Mouse (Mus musculus): ENCODE measurements around the gene Trip12. TPM values are rescaled to one million over a fixed set of nuclear protein-coding genes. Genes with fewer than 3 reads are reported as not detected.
A peak's percentile ranks its signal among the peaks of the same experiment; 100 is the strongest.

The Trip12 gene
- polyA plus RNA-seq, 1 experiment from 2014 or later: 83.1 TPM

DNA sequence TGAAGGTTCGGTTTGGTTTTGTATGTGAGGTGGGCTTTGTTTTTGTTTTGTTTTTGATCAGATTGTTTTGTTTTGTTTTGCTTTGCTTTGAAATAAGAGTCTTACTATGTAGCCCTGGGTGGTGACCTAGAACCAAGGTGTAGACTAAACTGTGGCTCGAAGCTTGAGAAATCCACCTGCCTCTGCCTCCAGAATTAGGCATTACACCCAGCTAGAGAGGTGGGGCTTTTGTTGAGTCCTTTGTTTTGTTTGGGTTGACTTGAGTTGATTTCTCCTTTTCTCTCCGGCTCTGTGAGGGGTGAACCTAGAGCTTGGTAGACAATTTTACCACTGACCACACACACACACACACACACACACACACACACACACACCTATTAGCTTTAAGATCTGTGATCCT, 745 bp upstream of the Trip12 start:
- Histone ChIP-seq H3K4me2 (peak overlapping the region; percentile 72), H3K4me3 (replicated peaks) (peak overlapping the region; percentile 91), H3K27ac (no peak overlapping the region), H3K27me3 (no peaks in the 10 kb centered on the region), H3K36me3 (no peaks in the 10 kb centered on the region), H3K9me3 (no peaks in the 10 kb centered on the region), H3K9ac (replicated peaks) (no peak overlapping the region), H3K4me1 (replicated peaks) (peaks cover 6% of the 10 kb centered on the region)
- ATAC-seq (ENCODE audit: insufficient number of reproducible peaks, insufficient read depth, low FRiP score, low TSS enrichment, low read depth): no peak
- 73% methylated on average over 3 of the region's 3 CpGs for WGBS

DNA sequence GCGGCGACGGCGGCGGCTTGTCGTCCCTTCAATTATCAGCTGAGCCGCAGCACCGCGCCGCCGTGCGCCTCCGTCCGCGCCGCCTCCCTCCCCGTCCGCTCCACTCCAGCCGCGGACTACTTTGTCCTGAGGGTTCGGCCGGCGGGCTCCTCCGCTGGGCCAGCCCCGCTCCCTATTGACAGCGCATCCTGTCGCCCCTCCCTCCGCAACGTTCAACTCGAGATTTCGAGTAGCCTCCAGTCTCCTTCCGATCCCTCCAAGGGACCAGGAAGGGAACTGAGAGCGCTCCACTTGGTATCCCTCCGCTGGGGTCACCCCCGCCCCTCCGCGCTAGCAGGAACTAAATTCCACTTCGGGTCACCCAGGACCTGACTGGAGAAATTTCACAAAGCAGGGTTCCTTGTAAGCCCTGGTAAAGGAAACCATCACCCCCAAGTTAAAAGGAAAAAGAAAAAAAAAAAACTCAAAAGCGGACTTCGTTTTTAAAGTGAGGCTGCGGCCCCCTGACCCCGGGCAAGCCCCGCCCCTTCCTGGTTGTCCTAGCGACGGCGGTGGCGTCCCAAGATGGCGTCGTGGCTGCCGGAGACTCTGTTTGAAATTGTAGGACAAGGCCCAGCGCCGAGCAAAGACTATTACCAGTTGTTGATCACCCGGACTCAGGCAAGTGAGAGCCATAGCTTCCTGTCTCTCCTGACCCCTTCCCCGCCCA, 853 bp downstream of the Trip12 start, which contains the start of gene Fbxo36:
Fbxo36 (plus strand) TSS at position 533 of the 709 bp plus-strand sequence.
- peak within 1 kb of the TSS; percentile 72 for H3K4me2 ChIP-seq
- peak within 1 kb of the TSS; percentile 91 for H3K4me3 ChIP-seq (replicated peaks)
- H3K4me1 ChIP-seq (replicated peaks): peaks cover 6% of the 10 kb centered on the region
- peak within 1 kb of the TSS; percentile 94 for H3K9ac ChIP-seq (replicated peaks)
- H3K27me3 ChIP-seq: no peaks in the 10 kb centered on the region
- WGBS: 1% methylated on average over 53 of the region's 54 CpGs
- ATAC-seq (ENCODE audit: insufficient number of reproducible peaks, insufficient read depth, low FRiP score, low TSS enrichment, low read depth): peak; percentile 90
- H3K27ac ChIP-seq: peak within 1 kb of the TSS; percentile 97
- H3K36me3 ChIP-seq: no peaks in the 10 kb centered on the region
- no peaks in the 10 kb centered on the region for H3K9me3 ChIP-seq

DNA sequence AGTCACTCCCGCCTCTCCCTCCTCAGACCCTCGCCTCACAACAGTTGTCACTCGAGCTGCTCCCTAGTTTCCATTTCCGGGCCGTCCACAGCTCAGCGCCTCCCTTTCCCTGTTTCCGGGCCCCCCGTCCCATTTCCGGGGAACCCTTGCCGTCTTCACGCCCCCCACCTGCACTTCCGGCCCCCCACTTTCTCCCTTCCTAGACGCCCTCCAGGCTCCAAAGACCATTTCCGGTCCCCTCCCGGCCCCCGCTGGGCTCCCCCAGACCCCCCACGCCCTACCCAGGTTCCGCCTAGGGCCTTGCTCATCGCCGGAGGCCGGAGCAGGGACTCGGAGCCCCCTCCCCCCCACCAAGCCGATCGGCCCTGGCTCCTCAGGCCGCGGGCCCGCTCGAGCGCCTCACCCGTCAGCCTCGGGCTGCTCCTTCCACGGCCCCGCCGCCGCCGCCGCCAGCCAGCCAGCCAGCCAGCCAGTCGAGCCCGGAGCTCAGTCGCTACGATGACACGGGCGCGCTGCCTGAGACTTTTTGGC, 1.6 kb downstream of the Trip12 start:
- Histone ChIP-seq H3K4me3 (replicated peaks) (peak overlapping the region; percentile 91), H3K36me3 (peaks cover 3% of the 10 kb centered on the region; the same call in 1 of the 2 replicates), H3K4me1 (replicated peaks) (peaks cover 6% of the 10 kb centered on the region), H3K27ac (peak overlapping the region; percentile 97), H3K27me3 (no peaks in the 10 kb centered on the region), H3K9ac (replicated peaks) (peak overlapping the region; percentile 94), H3K9me3 (no peaks in the 10 kb centered on the region), H3K4me2 (peak overlapping the region; percentile 72)
- ATAC-seq (ENCODE audit: insufficient number of reproducible peaks, insufficient read depth, low FRiP score, low TSS enrichment, low read depth): peak; percentile 54; the same call in 1 of the 2 replicates
- under 1% methylated on average over 42 of the region's 44 CpGs for WGBS

GRCm38 (mm10) chr1:84838156-84838555, 2.2 kb downstream of the Trip12 start:
- ATAC-seq (ENCODE audit: insufficient number of reproducible peaks, insufficient read depth, low FRiP score, low TSS enrichment, low read depth): no peak
- H3K27me3 ChIP-seq: no peaks in the 10 kb centered on the region

GRCm38 (mm10) chr1:84837523-84838145, 2.7 kb downstream of the Trip12 start:
- peak overlapping the region; percentile 72 for H3K4me2 ChIP-seq
- H3K27me3 ChIP-seq: no peaks in the 10 kb centered on the region
- H3K27ac ChIP-seq: peak overlapping the region; percentile 97
- no peak for ATAC-seq (ENCODE audit: insufficient number of reproducible peaks, insufficient read depth, low FRiP score, low TSS enrichment, low read depth)
- WGBS: 9% methylated on average over 20 of the region's 20 CpGs
- no peaks in the 10 kb centered on the region for H3K9me3 ChIP-seq
- H3K4me3 ChIP-seq (replicated peaks): peak overlapping the region; percentile 91
- peaks cover 13% of the 10 kb centered on the region for H3K36me3 ChIP-seq
- peak overlapping the region; percentile 94 for H3K9ac ChIP-seq (replicated peaks)
- H3K4me1 ChIP-seq (replicated peaks): peaks cover 6% of the 10 kb centered on the region

More at GRCm38 (mm10) chr1:84838156-84838555, 2.2 kb downstream of the Trip12 start:
- Histone ChIP-seq H3K4me1 (replicated peaks) (peaks cover 6% of the 10 kb centered on the region), H3K9ac (replicated peaks) (peak overlapping the region; percentile 94), H3K4me2 (peak overlapping the region; percentile 72), H3K9me3 (no peaks in the 10 kb centered on the region), H3K4me3 (replicated peaks) (peak overlapping the region; percentile 91), H3K36me3 (peaks cover 8% of the 10 kb centered on the region), H3K27ac (peak overlapping the region; percentile 97)
- 0% methylated on average over 22 of the region's 22 CpGs for WGBS

DNA sequence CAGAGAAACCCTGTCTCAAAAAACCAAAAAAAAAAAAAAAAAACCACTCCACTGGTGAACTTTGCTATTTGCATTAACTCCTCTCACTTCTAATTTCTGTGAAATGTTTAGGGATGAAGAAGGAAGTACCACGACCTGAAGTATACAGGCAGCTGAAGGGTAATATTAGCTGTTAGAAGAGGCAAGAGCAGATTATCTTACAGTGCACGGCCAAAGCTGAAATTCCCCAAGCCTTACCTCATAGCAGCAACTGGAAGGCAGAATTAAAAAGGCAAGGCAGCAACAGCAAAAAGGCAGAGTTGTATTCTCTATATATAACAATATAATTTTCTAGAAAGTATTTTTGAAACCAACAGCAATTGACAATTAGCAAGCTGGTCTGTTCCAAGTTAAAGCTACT, 15.2 kb downstream of the Trip12 start:
- Histone ChIP-seq H3K9me3 (no peaks in the 10 kb centered on the region), H3K4me2 (no peak overlapping the region), H3K27ac (no peak overlapping the region), H3K27me3 (no peaks in the 10 kb centered on the region), H3K4me1 (replicated peaks) (no peaks in the 10 kb centered on the region), H3K36me3 (peaks cover 28% of the 10 kb centered on the region), H3K9ac (replicated peaks) (no peak overlapping the region), H3K4me3 (replicated peaks) (no peak overlapping the region)
- WGBS: 73% methylated on average over 2 of the region's 2 CpGs
- ATAC-seq (ENCODE audit: insufficient number of reproducible peaks, insufficient read depth, low FRiP score, low TSS enrichment, low read depth): no peak

DNA sequence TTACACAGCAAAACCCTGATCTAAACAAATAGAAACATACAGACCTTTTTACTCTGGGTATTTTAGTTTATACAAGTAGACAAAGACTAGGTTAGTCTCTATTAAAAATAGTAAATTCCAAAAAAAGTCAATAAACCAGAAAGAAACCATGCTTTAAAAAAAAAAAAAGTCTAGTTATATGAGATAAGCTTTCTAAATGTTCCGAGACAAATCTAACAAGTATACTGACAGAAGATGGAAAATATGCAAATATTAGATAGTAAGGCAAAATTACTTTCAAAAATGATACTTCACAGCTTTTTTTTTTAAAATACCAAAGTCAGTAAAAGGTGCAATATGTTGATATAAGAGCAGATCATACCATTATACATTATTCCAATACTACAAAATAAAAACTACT, 22.7 kb downstream of the Trip12 start:
- H3K9me3 ChIP-seq: no peaks in the 10 kb centered on the region
- H3K4me2 ChIP-seq: no peak overlapping the region
- H3K4me1 ChIP-seq (replicated peaks): no peaks in the 10 kb centered on the region
- ATAC-seq (ENCODE audit: insufficient number of reproducible peaks, insufficient read depth, low FRiP score, low TSS enrichment, low read depth): no peak
- no peak overlapping the region for H3K27ac ChIP-seq
- H3K4me3 ChIP-seq (replicated peaks): no peak overlapping the region
- WGBS: 95% methylated on average over 1 of the region's 1 CpGs
- H3K27me3 ChIP-seq: no peaks in the 10 kb centered on the region
- peaks cover 18% of the 10 kb centered on the region for H3K36me3 ChIP-seq
- no peak overlapping the region for H3K9ac ChIP-seq (replicated peaks)

DNA sequence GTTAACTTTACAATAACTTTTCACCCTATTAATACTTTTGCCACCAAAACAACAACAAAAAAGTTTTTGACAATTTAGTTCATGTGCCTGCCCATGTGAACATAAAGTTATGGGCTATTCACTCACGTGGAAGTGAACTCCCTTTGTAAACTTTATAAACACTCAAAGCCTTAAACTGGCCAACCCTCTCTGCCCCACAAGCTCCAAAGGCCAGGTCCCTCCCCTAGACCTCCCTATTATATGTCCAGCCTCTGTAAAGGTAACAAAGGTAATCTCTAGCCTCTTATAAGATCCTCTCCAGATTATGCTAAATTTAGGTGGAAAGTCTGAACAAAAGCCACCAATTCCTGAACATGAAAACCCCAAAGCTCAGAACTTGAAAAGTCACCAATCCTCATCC, 36.5 kb downstream of the Trip12 start:
- WGBS: 90% methylated on average over 1 of the region's 1 CpGs
- H3K4me3 ChIP-seq (replicated peaks): no peak overlapping the region
- H3K36me3 ChIP-seq: no peaks in the 10 kb centered on the region

GRCm38 (mm10) chr1:84799166-84799565, 41.1 kb downstream of the Trip12 start:
- no peak for ATAC-seq (ENCODE audit: insufficient number of reproducible peaks, insufficient read depth, low FRiP score, low TSS enrichment, low read depth)
- Histone ChIP-seq H3K27ac (no peak overlapping the region), H3K27me3 (no peaks in the 10 kb centered on the region), H3K9me3 (no peaks in the 10 kb centered on the region), H3K4me2 (no peak overlapping the region), H3K9ac (replicated peaks) (no peak overlapping the region), H3K4me1 (replicated peaks) (no peaks in the 10 kb centered on the region), H3K4me3 (replicated peaks) (no peak overlapping the region), H3K36me3 (peaks cover 12% of the 10 kb centered on the region)

More for the DNA sequence above, 36.5 kb downstream of the Trip12 start:
- Histone ChIP-seq H3K9ac (replicated peaks) (no peak overlapping the region), H3K27me3 (no peaks in the 10 kb centered on the region), H3K9me3 (no peaks in the 10 kb centered on the region), H3K4me1 (replicated peaks) (no peaks in the 10 kb centered on the region), H3K27ac (no peak overlapping the region), H3K4me2 (no peak overlapping the region)
- no peak for ATAC-seq (ENCODE audit: insufficient number of reproducible peaks, insufficient read depth, low FRiP score, low TSS enrichment, low read depth)

- Histone ChIP-seq H3K4me3 (replicated peaks) (no peak overlapping the region), H3K4me2 (no peak overlapping the region), H3K4me1 (replicated peaks) (no peaks in the 10 kb centered on the region), H3K27ac (no peak overlapping the region), H3K27me3 (no peaks in the 10 kb centered on the region), H3K9me3 (no peaks in the 10 kb centered on the region), H3K9ac (replicated peaks) (no peak overlapping the region), H3K36me3 (peaks cover 45% of the 10 kb centered on the region)
- ATAC-seq (ENCODE audit: insufficient number of reproducible peaks, insufficient read depth, low FRiP score, low TSS enrichment, low read depth): no peak
- 94% methylated on average over 7 of the region's 7 CpGs for WGBS
Observed at GRCm38 (mm10) chr1:84795335-84795734, 45.0 kb downstream of the Trip12 start.

GRCm38 (mm10) chr1:84791393-84791792, 48.9 kb downstream of the Trip12 start:
- H3K9ac ChIP-seq (replicated peaks): no peak overlapping the region
- H3K27ac ChIP-seq: no peak overlapping the region
- H3K4me3 ChIP-seq (replicated peaks): no peak overlapping the region
- ATAC-seq (ENCODE audit: insufficient number of reproducible peaks, insufficient read depth, low FRiP score, low TSS enrichment, low read depth): no peak
- peaks cover 64% of the 10 kb centered on the region for H3K36me3 ChIP-seq
- no peaks in the 10 kb centered on the region for H3K27me3 ChIP-seq
- H3K4me1 ChIP-seq (replicated peaks): no peaks in the 10 kb centered on the region
- H3K4me2 ChIP-seq: no peak overlapping the region
- no peaks in the 10 kb centered on the region for H3K9me3 ChIP-seq
- 87% methylated on average over 2 of the region's 2 CpGs for WGBS
